Mouse (Mus musculus) lung, embryonic 16.5 days (tissue): ENCODE measurements at regions not wholly inside any gene's neighbourhood (a gene's known extent, or its start where the extent isn't known, plus 50 kb on each side); places are given as distances from the start of the nearest gene placed in this dataset.
A peak's percentile ranks its signal among the peaks of the same experiment; 100 is the strongest.

Source experiments
- ATAC-seq: fragments of 200-750 bp; cut with Nextera tagmentation; 2 replicates; pipeline ENCODE4 v1.8.0; 2017; ENCODE audit warnings: low read depth, mild to moderate bottlenecking, moderate library complexity
- H3K27ac ChIP-seq: fragments of 300-500 bp; sonication (generic); 2 replicates; pipeline ENCODE4 v1.5.1; 2014; ENCODE audit warnings: mild to moderate bottlenecking, control low read depth, low read length
- H3K27me3 ChIP-seq: fragments of 300-500 bp; sonication (generic); 2 replicates; pipeline ENCODE4 v1.6.1; 2014; ENCODE audit warnings: low read depth, low read length, mixed read lengths; ENCODE audit not compliant: control insufficient read depth, insufficient read depth
- H3K36me3 ChIP-seq: fragments of 300-500 bp; sonication (generic); 2 replicates; pipeline ENCODE4 v1.6.1; 2014; ENCODE audit warnings: low read length; ENCODE audit not compliant: control insufficient read depth, insufficient read depth
- H3K4me1 ChIP-seq: fragments of 300-500 bp; sonication (generic); replicated peaks from 2 replicates; pipeline ENCODE4 v1.6.1; 2014; ENCODE audit warnings: low read length, mixed read lengths; ENCODE audit not compliant: control insufficient read depth, insufficient read depth
- H3K4me2 ChIP-seq: fragments of 300-500 bp; sonication (generic); 2 replicates; pipeline ENCODE4 v1.6.1; 2014; ENCODE audit warnings: low read depth, low read length, control low read depth
- H3K4me3 ChIP-seq: fragments of 300-500 bp; sonication (generic); 2 replicates; pipeline ENCODE4 v1.5.1; 2014; ENCODE audit warnings: mild to moderate bottlenecking, low read length, control low read depth
- H3K9ac ChIP-seq: fragments of 300-500 bp; sonication (generic); 2 replicates; pipeline ENCODE4 v1.6.1; 2014; ENCODE audit warnings: low read length, control low read depth
- H3K9me3 ChIP-seq: fragments of 300-500 bp; sonication (generic); 2 replicates; pipeline ENCODE4 v1.6.1; 2016; ENCODE audit warnings: low read length; ENCODE audit not compliant: control insufficient read depth
- WGBS: fragments of 180-500 bp; shearing (Covaris S2); extraction: QIAGEN DNeasy Blood & Tissue Kit; methylation state at CpG from one replicate; pipeline ENCODE4 v1.1.7; 2014; 5-methylcytosine and 5-hydroxymethylcytosine counted together

DNA sequence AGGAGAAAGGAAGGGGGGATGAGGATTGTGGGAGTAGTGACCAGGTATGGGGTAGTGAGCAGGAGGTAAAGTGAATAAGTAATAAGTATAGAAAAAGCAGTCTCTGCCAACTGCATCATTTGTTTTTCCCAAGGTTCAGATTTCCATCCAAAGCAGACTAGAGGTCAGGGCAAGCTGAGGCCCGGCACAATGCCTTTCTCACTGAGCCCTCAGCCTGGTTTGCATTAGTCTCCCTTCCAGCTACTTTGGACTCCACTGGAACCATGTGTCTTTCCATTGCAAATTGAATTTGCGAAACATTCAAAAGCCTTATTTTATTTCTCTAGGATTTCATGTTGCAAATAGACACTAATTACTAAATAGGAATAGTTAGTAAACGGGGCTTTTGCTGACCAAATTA is 124.7 kb upstream of the Tnc start:
- no peaks in the 10 kb centered on the region for H3K27me3 ChIP-seq

DNA sequence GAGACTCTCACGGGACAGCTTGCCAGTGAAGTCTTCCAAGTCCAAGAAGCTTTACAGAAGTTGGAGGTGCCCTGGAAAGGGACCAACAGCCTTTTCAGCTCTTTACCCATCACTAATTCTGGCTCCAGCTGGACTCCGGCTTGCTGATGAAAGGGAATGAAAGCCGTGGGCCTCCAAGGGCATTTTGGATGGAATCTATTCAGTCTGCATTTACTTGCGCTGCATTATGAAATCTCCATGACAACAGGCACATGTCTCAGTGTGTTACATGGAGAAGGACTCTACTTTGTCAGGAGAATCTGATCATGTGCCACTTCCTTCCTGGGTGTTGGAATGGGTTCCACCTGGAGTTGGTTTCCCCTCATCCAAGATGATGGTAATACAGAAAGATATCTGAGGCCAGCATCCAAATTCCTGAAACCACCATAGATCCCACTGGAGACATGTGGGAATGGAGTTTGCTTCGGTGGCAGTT is 102.2 kb upstream of the Tnc start:
- peak; percentile 78 for ATAC-seq
- H3K27ac ChIP-seq, result peak overlapping the region; percentile 45; the same call in 1 of the 2 replicates
- no peaks in the 10 kb centered on the region for H3K9me3 ChIP-seq
- 55% methylated on average over 5 of the region's 5 CpGs for WGBS
- no peaks in the 10 kb centered on the region for H3K27me3 ChIP-seq
- no peak overlapping the region for H3K4me2 ChIP-seq
- H3K9ac ChIP-seq, result no peak overlapping the region
- H3K4me3 ChIP-seq, result no peak overlapping the region
- H3K4me1 ChIP-seq, result no peaks in the 10 kb centered on the region
- no peaks in the 10 kb centered on the region for H3K36me3 ChIP-seq

More for the DNA sequence above, 124.7 kb upstream of the Tnc start:
- H3K9me3 ChIP-seq, result no peaks in the 10 kb centered on the region
- no peaks in the 10 kb centered on the region for H3K36me3 ChIP-seq
- H3K9ac ChIP-seq, result no peak overlapping the region
- H3K4me3 ChIP-seq, result no peak overlapping the region
- no peak for ATAC-seq
- no peak overlapping the region for H3K27ac ChIP-seq
- 81% methylated on average over 3 of the region's 3 CpGs for WGBS
- H3K4me1 ChIP-seq, result no peaks in the 10 kb centered on the region
- no peak overlapping the region for H3K4me2 ChIP-seq

GRCm38 (mm10) chr4:64145924-64146323 is 99.1 kb upstream of the Tnc start:
- Histone ChIP-seq H3K4me1 (no peaks in the 10 kb centered on the region), H3K9me3 (no peaks in the 10 kb centered on the region), H3K4me3 (no peak overlapping the region), H3K36me3 (no peaks in the 10 kb centered on the region), H3K27ac (no peak overlapping the region), H3K27me3 (no peaks in the 10 kb centered on the region), H3K4me2 (no peak overlapping the region), H3K9ac (no peak overlapping the region)
- no peak for ATAC-seq
- 61% methylated on average over 2 of the region's 2 CpGs for WGBS

DNA sequence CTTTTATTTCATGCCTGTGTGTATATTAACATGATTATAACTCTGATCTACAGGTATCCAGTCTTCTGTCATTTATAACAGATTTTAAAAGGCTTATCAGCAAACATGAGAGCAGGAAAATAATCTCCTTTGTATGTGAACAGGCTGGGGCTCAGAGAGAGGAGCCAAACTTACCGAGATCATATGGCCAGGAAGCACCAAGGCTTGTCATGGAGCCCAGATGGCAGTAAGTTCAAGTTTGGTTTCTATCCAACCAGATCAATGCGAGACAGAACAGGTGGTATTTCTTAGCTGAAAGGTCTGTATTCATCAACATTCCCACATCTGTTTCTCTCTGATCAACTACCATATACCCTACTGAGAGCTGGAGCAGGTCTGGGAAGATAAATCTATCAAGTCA is 96.1 kb upstream of the Tnc start:
- no peak for ATAC-seq
- 64% methylated on average over 2 of the region's 2 CpGs for WGBS
- Histone ChIP-seq H3K36me3 (no peaks in the 10 kb centered on the region), H3K9ac (no peak overlapping the region), H3K4me2 (no peak overlapping the region), H3K27ac (no peak overlapping the region), H3K4me1 (no peaks in the 10 kb centered on the region; the same call in 1 of the 2 replicates), H3K27me3 (no peaks in the 10 kb centered on the region), H3K9me3 (no peaks in the 10 kb centered on the region), H3K4me3 (no peak overlapping the region)

DNA sequence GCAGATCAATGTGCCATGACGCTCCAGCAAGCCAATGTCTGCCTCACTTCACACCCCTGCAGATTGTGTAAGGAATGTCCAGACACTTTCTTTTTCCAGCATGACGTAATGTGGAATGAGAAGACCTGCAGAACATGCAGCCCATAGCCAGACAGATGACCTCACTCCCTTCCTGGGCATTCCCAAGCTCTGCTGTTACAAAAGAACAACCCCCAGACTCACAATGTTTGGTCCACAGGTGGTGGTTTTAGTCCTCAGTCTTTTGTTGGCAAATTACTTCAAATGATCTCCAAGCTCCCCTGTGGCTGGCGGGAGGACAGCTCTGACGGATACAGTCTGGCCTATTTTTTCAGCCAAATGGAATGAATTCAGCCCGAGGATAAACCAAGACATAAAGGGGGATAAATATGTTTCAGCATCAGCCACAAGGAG is 95.6 kb upstream of the Tnc start:
- Histone ChIP-seq H3K9ac (no peak overlapping the region), H3K4me1 (no peaks in the 10 kb centered on the region; the same call in 1 of the 2 replicates), H3K4me3 (no peak overlapping the region), H3K9me3 (no peaks in the 10 kb centered on the region), H3K27ac (no peak overlapping the region), H3K36me3 (no peaks in the 10 kb centered on the region), H3K27me3 (no peaks in the 10 kb centered on the region), H3K4me2 (no peak overlapping the region)
- ATAC-seq, result peak; percentile 70
- 53% methylated on average over 5 of the region's 5 CpGs for WGBS

DNA sequence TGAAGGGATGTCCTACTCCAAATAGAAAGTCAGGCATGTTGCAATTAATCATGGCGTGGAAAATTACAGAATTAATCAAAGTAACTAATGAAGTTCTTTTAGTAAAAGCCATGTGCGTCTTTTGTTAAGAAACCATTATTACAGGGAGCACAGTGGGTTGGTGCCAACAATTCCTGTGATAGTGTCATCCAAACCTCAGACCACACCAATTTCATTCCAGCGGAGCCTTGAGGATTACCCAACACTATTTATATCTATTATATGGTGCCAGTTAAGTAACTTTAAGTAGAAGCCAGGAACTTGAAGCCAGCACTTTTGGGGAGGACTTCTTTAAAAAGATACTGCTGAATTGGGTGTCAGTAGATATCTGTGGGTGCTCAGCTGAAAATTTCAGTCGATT is 93.0 kb upstream of the Tnc start:
- Histone ChIP-seq H3K9ac (no peak overlapping the region), H3K36me3 (no peaks in the 10 kb centered on the region), H3K27ac (no peak overlapping the region), H3K4me2 (no peak overlapping the region), H3K4me3 (no peak overlapping the region), H3K4me1 (no peaks in the 10 kb centered on the region; the same call in 1 of the 2 replicates), H3K9me3 (no peaks in the 10 kb centered on the region), H3K27me3 (no peaks in the 10 kb centered on the region)
- peak; percentile 76 for ATAC-seq
- 52% methylated on average over 4 of the region's 4 CpGs for WGBS

DNA sequence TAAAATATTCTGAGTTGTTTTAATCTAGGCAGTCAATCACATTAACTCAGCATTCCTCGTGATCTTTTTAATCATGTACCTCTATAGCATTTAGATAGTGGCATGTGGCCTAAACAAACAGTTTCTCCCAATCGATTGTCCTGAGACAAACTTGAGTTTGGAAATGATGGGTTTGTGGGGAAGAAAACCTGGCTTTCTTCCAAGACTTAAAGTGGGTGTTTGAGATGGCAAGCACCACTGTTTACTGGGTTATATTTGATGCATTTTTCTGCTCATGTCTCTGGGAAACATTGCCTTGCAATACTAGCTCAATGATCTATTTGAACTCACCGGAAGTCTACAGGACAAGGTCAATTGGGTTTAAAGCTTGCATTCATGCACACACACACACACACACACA is 88.2 kb upstream of the Tnc start:
- Histone ChIP-seq H3K36me3 (no peaks in the 10 kb centered on the region), H3K9me3 (no peaks in the 10 kb centered on the region), H3K9ac (no peak overlapping the region), H3K4me2 (no peak overlapping the region), H3K27me3 (no peaks in the 10 kb centered on the region), H3K27ac (no peak overlapping the region), H3K4me1 (no peaks in the 10 kb centered on the region; the same call in 1 of the 2 replicates), H3K4me3 (no peak overlapping the region)
- no peak for ATAC-seq
- WGBS, result 37% methylated on average over 3 of the region's 3 CpGs

DNA sequence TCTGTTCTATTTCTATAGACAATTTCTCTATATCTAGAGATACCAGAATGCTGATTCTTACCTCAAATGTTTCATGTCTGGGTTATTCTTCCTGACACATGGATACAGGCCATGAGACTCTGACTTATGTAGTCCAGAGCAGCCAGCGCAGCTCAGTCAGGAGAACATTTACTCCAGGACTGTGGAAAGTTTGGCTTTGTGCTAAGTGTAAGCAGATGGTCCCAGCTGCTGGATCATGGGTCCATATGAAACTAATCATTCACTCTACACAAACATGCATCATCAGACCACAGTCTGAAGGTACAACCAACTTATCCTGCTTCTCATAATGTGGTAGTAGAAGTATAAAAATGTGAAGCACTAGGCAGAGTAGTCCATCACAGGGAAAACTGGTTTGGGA is 82.5 kb upstream of the Tnc start:
- peak; percentile 95 for ATAC-seq
- H3K4me3 ChIP-seq, result no peak overlapping the region
- H3K27me3 ChIP-seq, result no peaks in the 10 kb centered on the region
- H3K36me3 ChIP-seq, result no peaks in the 10 kb centered on the region
- no peak overlapping the region for H3K27ac ChIP-seq
- no peak overlapping the region for H3K4me2 ChIP-seq
- 56% methylated on average over 1 of the region's 1 CpGs for WGBS
- H3K9ac ChIP-seq, result no peak overlapping the region
- H3K9me3 ChIP-seq, result no peaks in the 10 kb centered on the region
- H3K4me1 ChIP-seq, result no peaks in the 10 kb centered on the region

DNA sequence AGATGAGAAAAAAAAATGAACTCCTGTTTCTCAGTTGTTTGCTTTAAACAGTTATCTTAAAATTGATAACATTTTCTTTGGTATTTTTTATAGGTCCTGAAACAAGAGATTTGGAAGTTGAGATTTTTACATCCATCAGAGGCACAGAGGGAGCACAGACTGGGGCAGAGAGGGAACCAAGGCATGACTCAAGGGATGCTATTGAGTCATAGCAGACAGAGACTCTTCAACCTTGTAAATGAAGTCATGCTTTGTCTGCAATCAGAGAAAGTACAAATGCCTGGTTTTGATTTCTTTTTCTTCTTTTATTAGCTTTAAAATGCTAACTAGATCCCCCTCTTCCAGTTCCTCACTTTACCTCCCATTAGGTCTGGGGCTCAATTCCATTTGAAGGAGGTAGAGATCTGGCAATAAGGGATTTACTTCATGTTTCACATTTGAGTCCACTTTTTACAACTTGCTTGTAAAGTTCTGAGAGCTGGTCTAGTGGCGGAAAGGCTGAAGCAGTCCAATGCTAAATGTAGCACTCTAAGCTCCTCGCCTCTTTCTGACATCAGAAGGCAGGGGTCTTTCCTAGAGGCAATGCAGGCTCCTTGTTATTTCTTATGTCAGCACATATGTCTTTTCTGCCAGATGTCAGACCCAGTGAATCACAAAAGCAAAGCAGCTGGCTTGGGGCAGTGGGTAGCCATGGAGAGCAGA is 77.7 kb upstream of the Tnc start:
- H3K27me3 ChIP-seq, result no peaks in the 10 kb centered on the region
- H3K36me3 ChIP-seq, result no peaks in the 10 kb centered on the region
- H3K4me2 ChIP-seq, result no peak overlapping the region
- no peak overlapping the region for H3K9ac ChIP-seq
- no peak overlapping the region for H3K4me3 ChIP-seq
- ATAC-seq, result no peak
- H3K4me1 ChIP-seq, result no peaks in the 10 kb centered on the region
- no peak overlapping the region for H3K27ac ChIP-seq
- H3K9me3 ChIP-seq, result no peaks in the 10 kb centered on the region
- WGBS, result 73% methylated on average over 2 of the region's 2 CpGs
